Mouse (Mus musculus) frontal cortex, postnatal 25 days (tissue): ENCODE data around the gene Zcrb1.
A peak's percentile ranks its signal among the peaks of the same experiment; 100 is the strongest.
"Not testable (repeated sequence)": the region's sequence is repeated elsewhere in the genome, so short reads cannot be mapped to it uniquely, and the experiment has no call there.

ENCODE experiments used
- DNase-seq, 2 experiments: peaks; one replicate each; pipeline ENCODE4 v3.0.0; 2022; ENCODE audit warnings: low spot score in 2 of 2

Gene Zcrb1

GRCm38 (mm10) chr15:93397826-93398698, at the start of gene Zcrb1, which contains the start of gene Pphln1:
TSS of gene Zcrb1 (minus strand) at chr15:93398334.
TSS of gene Pphln1 (plus strand) at chr15:93398350.
- DNase-seq: peak; percentile 57 to 70

- DNase-seq: no peak
Observed at GRCm38 (mm10) chr15:93443676-93444075, 45.5 kb upstream of the Zcrb1 start.

GRCm38 (mm10) chr15:93442271-93442670, 44.1 kb upstream of the Zcrb1 start:
- no peak for DNase-seq

- DNase-seq: peak; percentile 29 to 55
Observed at GRCm38 (mm10) chr15:93438663-93439062, 40.5 kb upstream of the Zcrb1 start.

- no peak for DNase-seq
Observed at GRCm38 (mm10) chr15:93435998-93436397, 37.9 kb upstream of the Zcrb1 start.

- no peak for DNase-seq
Observed at GRCm38 (mm10) chr15:93433811-93434210, 35.7 kb upstream of the Zcrb1 start.

- DNase-seq: no peak
Observed at GRCm38 (mm10) chr15:93422537-93422936, 24.4 kb upstream of the Zcrb1 start.

- no peak for DNase-seq
Observed at GRCm38 (mm10) chr15:93420596-93420995, 22.5 kb upstream of the Zcrb1 start.

GRCm38 (mm10) chr15:93416300-93416699, 18.2 kb upstream of the Zcrb1 start:
- DNase-seq: no peak

GRCm38 (mm10) chr15:93414456-93414855, 16.3 kb upstream of the Zcrb1 start:
- DNase-seq: no peak

- DNase-seq: no peak
Observed at GRCm38 (mm10) chr15:93412445-93412844, 14.3 kb upstream of the Zcrb1 start.

- no peak for DNase-seq
Observed at GRCm38 (mm10) chr15:93406492-93406891, 8.4 kb upstream of the Zcrb1 start.

GRCm38 (mm10) chr15:93405446-93405986, 7.4 kb upstream of the Zcrb1 start:
- no peak for DNase-seq

GRCm38 (mm10) chr15:93404849-93405248, 6.7 kb upstream of the Zcrb1 start:
- DNase-seq: no peak

GRCm38 (mm10) chr15:93402730-93403129, 4.6 kb upstream of the Zcrb1 start:
- no peak for DNase-seq

- no peak for DNase-seq
Observed at GRCm38 (mm10) chr15:93401446-93401845, 3.3 kb upstream of the Zcrb1 start.

GRCm38 (mm10) chr15:93398699-93399540, 786 bp upstream of the Zcrb1 start:
- no peak for DNase-seq

- DNase-seq: no peak
Observed at GRCm38 (mm10) chr15:93397269-93397668, 865 bp downstream of the Zcrb1 start.

- DNase-seq: no peak
Observed at GRCm38 (mm10) chr15:93381337-93381736, 16.8 kb downstream of the Zcrb1 start.

- no peak for DNase-seq
Observed at GRCm38 (mm10) chr15:93379177-93379576, 19.0 kb downstream of the Zcrb1 start.

GRCm38 (mm10) chr15:93375696-93376095, 22.4 kb downstream of the Zcrb1 start:
- DNase-seq: no peak

GRCm38 (mm10) chr15:93372525-93373119, 25.5 kb downstream of the Zcrb1 start:
- DNase-seq: not testable (repeated sequence)
